Mouse (Mus musculus): Measurements from ENCODE around the gene Rps9. TPM values are rescaled to one million over a fixed set of nuclear protein-coding genes. Genes with fewer than 3 reads are reported as not detected.
"Not testable (repeated sequence)": the region's sequence is repeated elsewhere in the genome, so short reads cannot be mapped to it uniquely, and the experiment has no call there.

Rps9 gene
- polyA plus RNA-seq, 1 experiment from 2014 or later, result 1,625 TPM

DNA sequence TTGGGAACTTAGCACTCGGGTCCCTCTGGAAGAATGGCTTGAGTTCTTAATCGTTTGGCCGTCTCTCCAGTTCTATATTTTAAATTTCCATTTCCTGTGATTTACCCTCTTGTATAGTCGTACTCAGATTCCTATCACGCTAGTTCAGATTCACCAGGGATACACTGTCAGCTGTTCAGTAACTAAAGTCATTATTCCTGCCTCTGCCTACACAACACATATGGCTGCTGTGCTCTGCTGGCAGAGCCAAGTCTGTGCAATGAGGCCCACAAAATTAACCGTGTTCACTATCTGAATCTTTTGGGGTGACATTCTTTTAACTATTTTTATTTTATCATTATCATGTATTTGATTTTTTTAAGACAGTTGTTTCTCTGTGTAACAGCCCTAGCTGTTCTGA is 5.3 kb upstream of the Rps9 start:
- H3K36me3 ChIP-seq (ENCODE audit: insufficient read depth), result peaks cover 62% of the 10 kb centered on the region
- no peak overlapping the region for H3K27ac ChIP-seq (ENCODE audit: low read depth)
- H3K4me2 ChIP-seq, result no peak overlapping the region
- DNase-seq (no peak), ATAC-seq (ENCODE audit: insufficient read depth) (no peak)
- H3K9me3 ChIP-seq (ENCODE audit: low read depth, low read length), result no peaks in the 10 kb centered on the region
- H3K9ac ChIP-seq, result no peak overlapping the region
- no peak for TF ChIP-seq CTCF (IDR thresholded peaks at IDR 0.05; ENCODE audit: low read depth)
- no peaks in the 10 kb centered on the region for H3K4me1 ChIP-seq (ENCODE audit: insufficient read depth)
- H3K4me3 ChIP-seq (ENCODE audit: low read depth, low read length), result no peak overlapping the region
- WGBS, result 93% methylated on average over 6 of the region's 6 CpGs
- H3K27me3 ChIP-seq (ENCODE audit: insufficient read depth, low read length), result no peaks in the 10 kb centered on the region

DNA sequence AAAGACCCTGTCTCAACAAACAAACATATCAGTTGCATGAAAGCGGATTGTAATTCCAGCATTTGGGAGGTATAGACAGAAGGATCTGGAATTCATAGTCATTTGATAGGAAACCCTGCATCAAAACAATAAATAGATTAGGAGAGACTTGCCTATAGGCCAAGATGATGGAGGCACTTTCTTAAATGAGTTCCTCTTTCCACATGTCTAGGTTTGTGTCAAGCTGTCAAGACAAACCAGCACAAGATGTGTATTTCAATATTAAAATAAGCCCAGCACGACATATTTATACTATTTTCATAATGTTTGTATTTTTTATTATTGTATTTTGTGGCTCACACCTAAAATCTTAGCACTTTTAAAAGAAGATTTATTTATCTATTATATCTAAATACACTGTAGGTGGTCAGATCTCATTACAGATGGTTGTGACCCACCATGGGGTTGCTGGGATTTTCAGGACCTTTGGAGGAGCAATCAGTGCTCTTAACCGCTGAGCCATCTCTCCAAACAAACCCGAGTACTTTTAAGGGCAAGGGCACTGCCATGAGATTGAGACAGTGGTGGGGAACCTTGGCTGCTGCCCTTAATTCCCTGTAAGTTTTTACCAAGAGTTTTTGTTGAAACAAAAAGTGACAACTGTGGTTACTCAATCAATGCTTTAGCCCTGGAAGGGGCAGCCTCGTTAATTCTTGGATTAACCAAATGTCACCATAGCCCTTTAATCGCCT is 480 bp upstream of the Rps9 start:
- H3K27ac ChIP-seq (ENCODE audit: low read depth), result peak overlapping the region; percentile 39; the same call in 1 of the 2 replicates
- TF ChIP-seq CTCF (IDR thresholded peaks at IDR 0.05; ENCODE audit: low read depth), result no peak
- peak overlapping the region; percentile 58 for H3K4me2 ChIP-seq
- 19% methylated on average over 6 of the region's 6 CpGs for WGBS
- peaks cover 70% of the 10 kb centered on the region for H3K36me3 ChIP-seq (ENCODE audit: insufficient read depth)
- no peaks in the 10 kb centered on the region for H3K9me3 ChIP-seq (ENCODE audit: low read depth, low read length)
- H3K4me1 ChIP-seq (ENCODE audit: insufficient read depth), result no peaks in the 10 kb centered on the region; the same call in 1 of the 2 replicates
- H3K9ac ChIP-seq, result peak overlapping the region; percentile 96
- peak overlapping the region; percentile 82 for H3K4me3 ChIP-seq (ENCODE audit: low read depth, low read length)
- no peaks in the 10 kb centered on the region for H3K27me3 ChIP-seq (ENCODE audit: insufficient read depth, low read length)
- peak; percentile 38 for ATAC-seq (ENCODE audit: insufficient read depth)
- no peak for DNase-seq

- H3K4me1 ChIP-seq (ENCODE audit: insufficient read depth), result no peaks in the 10 kb centered on the region; the same call in 1 of the 2 replicates
- peak overlapping the region; percentile 94 for H3K27ac ChIP-seq (ENCODE audit: low read depth)
- peak; percentile 7 for ATAC-seq (ENCODE audit: insufficient read depth)
- peak; percentile 26 for DNase-seq
- TF ChIP-seq CTCF (IDR thresholded peaks at IDR 0.05; ENCODE audit: low read depth), result no peak
- under 1% methylated on average over 20 of the region's 20 CpGs for WGBS
- no peaks in the 10 kb centered on the region for H3K9me3 ChIP-seq (ENCODE audit: low read depth, low read length)
- H3K36me3 ChIP-seq (ENCODE audit: insufficient read depth), result peaks cover 59% of the 10 kb centered on the region
- no peaks in the 10 kb centered on the region for H3K27me3 ChIP-seq (ENCODE audit: insufficient read depth, low read length)
- H3K4me3 ChIP-seq (ENCODE audit: low read depth, low read length), result peak overlapping the region; percentile 82
- peak overlapping the region; percentile 96 for H3K9ac ChIP-seq
- H3K4me2 ChIP-seq, result peak overlapping the region; percentile 87
These were observed 682 bp downstream of the Rps9 start for GRCm38 (mm10) chr7:3704475-3704874.

DNA sequence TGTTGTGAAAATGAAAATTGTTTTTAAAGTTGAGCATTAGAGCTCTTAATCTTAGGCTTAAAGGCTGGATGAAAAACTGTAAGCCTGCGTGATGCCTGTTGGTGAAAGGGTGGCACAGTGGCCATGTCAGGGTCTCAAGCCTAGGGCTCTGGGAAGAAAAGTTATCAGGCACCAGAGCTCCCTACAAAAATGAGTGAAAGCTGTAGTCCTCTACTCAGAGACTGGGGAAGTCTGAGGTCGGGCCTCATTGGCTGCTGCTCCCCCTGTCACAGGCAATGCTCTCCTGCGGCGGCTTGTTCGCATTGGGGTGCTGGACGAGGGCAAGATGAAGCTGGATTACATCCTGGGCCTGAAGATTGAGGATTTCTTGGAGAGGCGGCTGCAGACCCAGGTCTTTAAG is 1.7 kb downstream of the Rps9 start:
- peak overlapping the region; percentile 94 for H3K27ac ChIP-seq (ENCODE audit: low read depth)
- H3K36me3 ChIP-seq (ENCODE audit: insufficient read depth), result peaks cover 49% of the 10 kb centered on the region
- peak overlapping the region; percentile 82 for H3K4me3 ChIP-seq (ENCODE audit: low read depth, low read length)
- H3K9me3 ChIP-seq (ENCODE audit: low read depth, low read length); H3K4me1 ChIP-seq (ENCODE audit: insufficient read depth); ATAC-seq (ENCODE audit: insufficient read depth); H3K27me3 ChIP-seq (ENCODE audit: insufficient read depth, low read length): not testable (repeated sequence)
- peak overlapping the region; percentile 96 for H3K9ac ChIP-seq
- peak; percentile 21 for DNase-seq
- peak overlapping the region; percentile 87 for H3K4me2 ChIP-seq
- 2% methylated on average over 6 of the region's 7 CpGs for WGBS

DNA sequence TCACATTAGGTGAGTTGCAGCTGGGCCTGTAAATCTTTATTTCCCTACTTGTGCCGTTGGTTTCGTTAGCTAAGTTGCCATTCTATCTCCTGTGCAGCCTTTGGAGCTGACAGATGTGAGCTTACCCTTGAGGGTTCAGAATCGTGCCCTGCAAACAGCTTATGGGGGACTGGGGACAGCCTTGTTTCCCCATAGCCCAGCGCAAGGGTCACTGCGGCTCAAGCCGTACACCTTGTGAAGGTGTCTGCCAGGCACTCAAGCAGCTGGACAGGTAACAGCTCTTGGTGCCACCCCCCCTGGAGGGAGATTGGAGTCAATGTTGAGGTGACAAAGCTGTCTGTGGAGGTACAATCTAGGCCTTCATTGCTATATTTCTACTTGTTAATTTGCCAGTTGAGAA is 2.1 kb downstream of the Rps9 start:
- peak overlapping the region; percentile 96 for H3K9ac ChIP-seq
- no peaks in the 10 kb centered on the region for H3K9me3 ChIP-seq (ENCODE audit: low read depth, low read length)
- no peak for TF ChIP-seq CTCF (IDR thresholded peaks at IDR 0.05; ENCODE audit: low read depth)
- no peak for DNase-seq
- no peak for ATAC-seq (ENCODE audit: insufficient read depth)
- peak overlapping the region; percentile 94; the same call in 1 of the 2 replicates for H3K27ac ChIP-seq (ENCODE audit: low read depth)
- no peaks in the 10 kb centered on the region; the same call in 1 of the 2 replicates for H3K4me1 ChIP-seq (ENCODE audit: insufficient read depth)
- H3K4me2 ChIP-seq, result peak overlapping the region; percentile 87
- H3K36me3 ChIP-seq (ENCODE audit: insufficient read depth), result peaks cover 45% of the 10 kb centered on the region
- 23% methylated on average over 6 of the region's 6 CpGs for WGBS
- H3K4me3 ChIP-seq (ENCODE audit: low read depth, low read length), result peak overlapping the region; percentile 82
- no peaks in the 10 kb centered on the region for H3K27me3 ChIP-seq (ENCODE audit: insufficient read depth, low read length)

DNA sequence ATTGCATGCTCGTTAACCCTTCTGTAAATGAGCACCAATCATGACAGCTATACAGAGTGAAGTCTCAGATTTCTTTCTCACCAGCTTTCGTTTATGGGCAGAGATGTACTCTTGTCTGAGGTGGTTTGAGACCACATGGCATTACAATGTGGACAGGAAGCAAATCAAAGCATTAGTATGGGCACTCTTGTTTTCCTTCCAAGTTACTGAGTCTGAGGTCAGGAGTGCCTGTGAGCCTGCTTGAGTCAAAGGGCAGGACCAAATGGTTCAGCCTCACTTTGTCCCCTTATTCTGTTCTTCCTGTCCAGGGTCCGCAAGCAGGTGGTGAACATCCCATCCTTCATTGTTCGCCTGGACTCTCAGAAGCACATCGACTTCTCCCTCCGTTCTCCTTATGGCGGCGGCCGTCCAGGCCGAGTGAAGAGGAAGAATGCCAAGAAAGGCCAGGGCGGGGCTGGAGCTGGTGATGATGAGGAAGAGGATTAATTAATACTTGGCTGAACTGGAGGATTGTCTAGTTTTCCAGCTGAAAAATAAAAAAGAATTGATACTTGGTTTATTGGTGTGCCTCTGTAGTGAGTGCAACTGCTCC is 2.6 kb downstream of the Rps9 start:
- H3K36me3 ChIP-seq (ENCODE audit: insufficient read depth), result peaks cover 40% of the 10 kb centered on the region
- no peaks in the 10 kb centered on the region; the same call in 1 of the 2 replicates for H3K4me1 ChIP-seq (ENCODE audit: insufficient read depth)
- H3K9me3 ChIP-seq (ENCODE audit: low read depth, low read length), result no peaks in the 10 kb centered on the region
- H3K9ac ChIP-seq, result peak overlapping the region; percentile 96
- TF ChIP-seq CTCF (IDR thresholded peaks at IDR 0.05; ENCODE audit: low read depth), result no peak
- no peak for ATAC-seq (ENCODE audit: insufficient read depth)
- H3K4me2 ChIP-seq, result peak overlapping the region; percentile 87
- H3K4me3 ChIP-seq (ENCODE audit: low read depth, low read length), result peak overlapping the region; percentile 82
- no peak overlapping the region for H3K27ac ChIP-seq (ENCODE audit: low read depth)
- no peak for DNase-seq
- 50% methylated on average over 11 of the region's 11 CpGs for WGBS
- H3K27me3 ChIP-seq (ENCODE audit: insufficient read depth, low read length), result no peaks in the 10 kb centered on the region

- Histone ChIP-seq H3K4me1 (ENCODE audit: insufficient read depth) (no peaks in the 10 kb centered on the region; the same call in 1 of the 2 replicates), H3K36me3 (ENCODE audit: insufficient read depth) (peaks cover 36% of the 10 kb centered on the region), H3K9me3 (ENCODE audit: low read depth, low read length) (no peaks in the 10 kb centered on the region), H3K4me3 (ENCODE audit: low read depth, low read length) (0 out of 2 replicates have a peak overlapping the region, but pooled peaks have one; percentile 1), H3K27ac (ENCODE audit: low read depth) (no peak overlapping the region), H3K9ac (no peak overlapping the region; the same call in 1 of the 2 replicates), H3K4me2 (peak overlapping the region; percentile 87; the same call in 1 of the 2 replicates), H3K27me3 (ENCODE audit: insufficient read depth, low read length) (no peaks in the 10 kb centered on the region)
- no peak for TF ChIP-seq CTCF (IDR thresholded peaks at IDR 0.05; ENCODE audit: low read depth)
- WGBS, result 44% methylated on average over 4 of the region's 4 CpGs
- peak; percentile 37 for DNase-seq
- no peak for ATAC-seq (ENCODE audit: insufficient read depth)
These were observed 3.2 kb downstream of the Rps9 start for GRCm38 (mm10) chr7:3707027-3707426.

All from lung, embryonic 14.5 days (tissue).